Mouse (Mus musculus) erythroblast, embryonic 14.5 days (primary cell): ENCODE results near the gene Uqcr10. TPM values are rescaled to one million over a fixed set of nuclear protein-coding genes. Genes with fewer than 3 reads are reported as not detected.

Experiments used
- H3K27me3 ChIP-seq: 2 replicates; pipeline ENCODE4 v1.6.1; 2012; ENCODE audit warnings: inconsistent platforms; ENCODE audit not compliant: control insufficient read depth
- H3K36me3 ChIP-seq: 2 replicates; pipeline ENCODE4 v1.6.1; 2012; ENCODE audit warnings: mild to moderate bottlenecking, inconsistent platforms; ENCODE audit not compliant: control insufficient read depth
- H3K4me1 ChIP-seq: 2 replicates; pipeline ENCODE4 v1.6.1; 2012; ENCODE audit warnings: inconsistent platforms; ENCODE audit not compliant: control insufficient read depth
- H3K4me3 ChIP-seq: replicated peaks from 2 replicates; pipeline ENCODE3; 2012; ENCODE audit warnings: moderate library complexity, mild to moderate bottlenecking, inconsistent platforms
- H3K9me3 ChIP-seq: 2 replicates; pipeline ENCODE4 v1.6.1; 2012; ENCODE audit warnings: low read length, inconsistent platforms, mixed read lengths; ENCODE audit not compliant: control insufficient read depth
- GATA1 ChIP-seq: IDR thresholded peaks from 2 replicates; pipeline ENCODE4 v1.6.1; 2012; ENCODE audit warnings: low read length, inconsistent platforms, mixed read lengths
- TAL1 ChIP-seq: IDR thresholded peaks from 3 replicates; pipeline ENCODE4 v1.6.1; 2012; ENCODE audit warnings: low read length, inconsistent platforms, mixed read lengths
- polyA plus RNA-seq: library from polyadenylated mRNA; stranded (reverse); fragments of >175 nt; gene quantifications from 2 replicates; pipeline ENCODE4 v1.2.3, GENCODE M21; 2012

The Uqcr10 gene
- polyA plus RNA-seq, 1 experiment = 8.8 TPM

DNA sequence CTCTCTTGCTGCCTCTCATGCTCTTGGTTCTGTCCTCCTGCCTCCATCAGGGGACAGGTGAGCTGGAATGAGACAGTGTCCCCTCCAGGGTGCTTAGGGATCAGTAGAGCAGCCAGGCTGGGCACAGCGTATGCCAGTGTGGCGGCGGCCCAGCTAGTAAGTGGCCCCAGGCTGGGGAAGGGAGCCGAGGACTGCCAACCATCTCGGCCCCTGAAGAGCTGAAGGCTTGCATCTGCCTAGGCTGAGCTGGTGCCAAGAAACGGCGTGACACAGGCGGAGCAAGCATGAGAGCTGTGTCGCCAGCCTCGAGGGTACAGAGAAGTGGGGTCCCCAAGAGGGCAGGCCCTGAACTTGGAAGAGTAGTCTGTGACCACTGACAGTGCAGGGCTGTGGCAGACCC lies 33.5 kb upstream of the Uqcr10 start:
- Histone ChIP-seq H3K9me3 (no peaks in the 10 kb centered on the region), H3K4me1 (no peaks in the 10 kb centered on the region; the same call in 1 of the 2 replicates), H3K36me3 (peaks cover 4% of the 10 kb centered on the region; the same call in 1 of the 2 replicates), H3K27me3 (peaks cover 9% of the 10 kb centered on the region), H3K4me3 (no peak overlapping the region)
- TF ChIP-seq TAL1 = no peak
- no peak for TF ChIP-seq GATA1

DNA sequence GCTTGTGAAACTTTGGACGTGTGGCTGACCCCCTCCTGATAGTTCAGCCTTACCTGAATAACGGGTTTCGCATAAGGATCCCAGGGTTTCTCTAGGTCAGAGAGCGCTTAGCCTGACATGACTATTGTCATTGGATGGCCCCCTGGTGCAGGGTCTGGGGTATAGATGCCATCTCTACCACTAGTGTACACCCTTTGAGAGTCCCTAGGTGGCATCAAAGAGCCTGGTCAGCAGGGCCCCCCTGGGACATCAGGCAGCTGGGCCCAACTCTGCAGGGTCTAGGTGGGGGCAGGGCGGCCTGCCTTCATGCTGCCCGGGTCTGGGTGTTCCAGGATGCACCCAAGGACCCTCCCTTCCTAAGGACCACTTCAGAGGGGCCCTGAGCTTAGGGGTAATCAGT lies 32.2 kb upstream of the Uqcr10 start:
- Histone ChIP-seq H3K4me1 (no peaks in the 10 kb centered on the region; the same call in 1 of the 2 replicates), H3K27me3 (no peaks in the 10 kb centered on the region), H3K9me3 (no peaks in the 10 kb centered on the region), H3K4me3 (no peak overlapping the region), H3K36me3 (peaks cover 4% of the 10 kb centered on the region; the same call in 1 of the 2 replicates)
- TF ChIP-seq TAL1 = no peak
- TF ChIP-seq GATA1 = no peak

DNA sequence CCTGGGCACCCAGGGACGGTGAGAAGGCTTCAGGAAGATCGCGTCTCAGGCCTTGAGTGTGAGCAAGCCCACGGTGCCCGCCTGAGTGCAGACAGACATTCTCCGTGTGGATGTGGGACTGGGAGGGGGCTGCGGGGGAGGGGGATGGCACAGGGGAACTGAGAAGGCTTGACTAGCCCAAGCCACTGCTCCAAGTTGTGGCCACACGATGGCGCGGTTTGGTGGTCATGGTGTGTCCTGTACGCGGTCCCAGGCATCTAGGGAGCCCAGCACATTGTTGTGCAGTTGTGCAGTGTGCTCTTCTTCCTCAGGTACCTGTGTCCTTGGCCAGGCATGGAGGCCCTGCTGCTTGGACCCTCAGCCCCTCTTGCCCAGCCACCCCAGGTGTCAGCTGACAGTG lies 30.0 kb upstream of the Uqcr10 start:
- Histone ChIP-seq H3K4me1 (no peaks in the 10 kb centered on the region), H3K27me3 (no peaks in the 10 kb centered on the region), H3K36me3 (peaks cover 7% of the 10 kb centered on the region; the same call in 1 of the 2 replicates), H3K9me3 (no peaks in the 10 kb centered on the region), H3K4me3 (no peak overlapping the region)
- no peak for TF ChIP-seq GATA1
- TF ChIP-seq TAL1 = no peak

DNA sequence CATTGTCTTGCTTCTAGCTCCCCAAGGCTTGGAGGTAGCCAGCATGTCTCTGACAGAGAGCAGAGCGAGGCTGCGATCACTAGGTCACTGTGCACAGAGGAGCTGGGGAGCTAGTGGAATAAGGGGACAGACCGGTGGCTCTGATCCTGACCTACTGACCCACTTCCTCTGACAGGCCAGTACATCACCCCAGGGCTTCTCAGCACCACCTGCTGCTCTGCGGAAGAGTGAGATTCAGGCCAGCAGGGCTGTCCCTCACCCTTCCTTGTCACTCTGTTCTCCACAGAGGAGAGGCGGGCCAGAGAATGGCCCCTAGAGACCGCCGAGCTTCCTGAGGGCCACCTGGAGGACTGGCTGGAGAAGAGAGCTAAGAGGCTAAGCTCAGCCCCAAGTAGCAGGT lies 27.6 kb upstream of the Uqcr10 start:
- Histone ChIP-seq H3K9me3 (no peaks in the 10 kb centered on the region), H3K27me3 (no peaks in the 10 kb centered on the region), H3K36me3 (peaks cover 3% of the 10 kb centered on the region; the same call in 1 of the 2 replicates), H3K4me3 (no peak overlapping the region), H3K4me1 (no peaks in the 10 kb centered on the region)
- TF ChIP-seq TAL1 (no peak), GATA1 (no peak)

DNA sequence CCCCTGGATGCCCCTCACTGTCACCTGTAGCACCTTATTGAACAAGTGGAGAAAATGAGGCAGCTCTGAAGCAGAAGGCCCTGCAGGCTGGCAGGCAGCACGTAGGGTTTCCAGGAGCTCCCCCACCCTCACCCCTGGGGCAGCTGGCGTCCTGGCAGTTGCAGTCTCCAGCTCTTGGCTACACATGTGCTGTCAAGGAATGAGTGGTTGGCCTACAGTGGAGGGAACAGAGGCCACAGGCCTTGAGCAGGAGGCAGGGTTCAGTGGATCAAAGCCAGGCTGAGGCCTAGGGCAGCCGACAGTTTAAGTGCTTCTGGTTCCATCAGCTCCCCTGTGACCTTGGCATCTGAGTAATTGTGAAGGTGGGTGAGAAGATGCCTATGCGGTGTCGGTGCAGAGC lies 26.8 kb upstream of the Uqcr10 start:
- no peaks in the 10 kb centered on the region for H3K27me3 ChIP-seq
- H3K36me3 ChIP-seq = peaks cover 3% of the 10 kb centered on the region; the same call in 1 of the 2 replicates
- no peak for TF ChIP-seq GATA1
- no peak for TF ChIP-seq TAL1
- no peak overlapping the region for H3K4me3 ChIP-seq
- no peaks in the 10 kb centered on the region for H3K4me1 ChIP-seq
- no peaks in the 10 kb centered on the region for H3K9me3 ChIP-seq

DNA sequence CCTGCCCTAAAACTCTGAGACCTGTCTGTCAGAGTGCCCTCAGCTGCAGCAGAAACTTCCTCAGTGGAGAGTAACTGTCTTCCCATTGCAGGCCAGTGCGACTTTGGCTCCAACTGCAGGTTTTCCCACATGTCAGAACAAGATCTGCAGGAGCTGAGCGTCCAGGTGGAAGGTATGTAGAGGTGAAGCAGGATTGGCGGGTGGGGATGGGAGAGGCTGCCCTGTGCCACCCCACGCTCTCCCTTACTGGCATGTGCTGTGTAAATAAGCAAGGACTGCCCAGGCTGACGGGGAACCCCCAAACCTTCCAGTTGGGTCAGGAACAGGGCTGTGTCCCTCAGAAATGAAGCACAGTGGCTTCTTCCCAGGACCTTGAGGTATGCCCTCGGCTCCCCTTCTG lies 26.0 kb upstream of the Uqcr10 start:
- peaks cover 3% of the 10 kb centered on the region; the same call in 1 of the 2 replicates for H3K36me3 ChIP-seq
- TF ChIP-seq GATA1 (no peak), TAL1 (no peak)
- H3K4me3 ChIP-seq = no peak overlapping the region
- no peaks in the 10 kb centered on the region for H3K27me3 ChIP-seq
- H3K9me3 ChIP-seq = no peaks in the 10 kb centered on the region
- H3K4me1 ChIP-seq = no peaks in the 10 kb centered on the region

DNA sequence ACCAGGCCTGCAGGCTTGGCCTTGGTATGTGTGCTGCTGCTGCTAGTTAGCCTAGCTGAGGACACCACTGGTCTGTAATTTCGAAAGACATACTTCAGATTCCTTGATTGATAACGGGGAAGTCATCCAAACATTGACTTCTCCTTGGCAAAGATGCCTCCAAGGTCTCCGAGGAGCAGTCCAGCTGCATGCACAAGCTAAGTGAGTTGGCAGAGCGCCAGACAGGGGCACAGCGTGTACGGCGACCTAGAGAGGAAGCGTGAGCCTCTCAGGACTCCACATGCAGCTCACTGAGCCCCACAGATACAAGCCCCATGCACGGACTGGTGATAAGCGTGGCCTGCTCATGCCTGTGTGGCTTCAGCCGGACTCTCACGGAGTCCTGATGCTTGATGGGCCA lies 25.5 kb upstream of the Uqcr10 start:
- Histone ChIP-seq H3K36me3 (peaks cover 8% of the 10 kb centered on the region), H3K4me1 (no peaks in the 10 kb centered on the region), H3K4me3 (no peak overlapping the region), H3K9me3 (no peaks in the 10 kb centered on the region), H3K27me3 (no peaks in the 10 kb centered on the region)
- TF ChIP-seq GATA1 = no peak
- no peak for TF ChIP-seq TAL1

DNA sequence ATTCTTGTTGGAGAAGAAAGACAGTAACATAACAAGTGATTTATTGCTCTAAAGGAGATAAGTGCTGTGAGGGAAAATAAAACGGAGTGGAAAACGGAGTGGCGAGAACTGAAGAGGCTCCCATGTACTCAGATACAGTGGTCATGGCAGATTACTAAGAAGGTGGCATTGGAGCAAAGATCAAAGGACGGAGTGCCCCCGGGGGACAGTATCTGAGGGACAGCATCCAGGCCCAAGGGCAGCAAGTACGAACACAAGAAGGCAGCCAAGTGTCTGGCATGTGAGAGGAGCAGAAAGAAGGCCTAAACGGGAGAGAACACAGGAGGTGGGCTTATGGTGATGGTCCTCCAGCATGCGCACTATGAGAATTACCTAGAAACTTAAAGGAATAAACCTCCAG lies 17.6 kb upstream of the Uqcr10 start:
- TF ChIP-seq GATA1 = no peak
- no peak for TF ChIP-seq TAL1
- H3K4me3 ChIP-seq = no peak overlapping the region
- H3K36me3 ChIP-seq = peaks cover 13% of the 10 kb centered on the region
- H3K9me3 ChIP-seq = no peaks in the 10 kb centered on the region
- no peaks in the 10 kb centered on the region for H3K4me1 ChIP-seq
- no peaks in the 10 kb centered on the region for H3K27me3 ChIP-seq

DNA sequence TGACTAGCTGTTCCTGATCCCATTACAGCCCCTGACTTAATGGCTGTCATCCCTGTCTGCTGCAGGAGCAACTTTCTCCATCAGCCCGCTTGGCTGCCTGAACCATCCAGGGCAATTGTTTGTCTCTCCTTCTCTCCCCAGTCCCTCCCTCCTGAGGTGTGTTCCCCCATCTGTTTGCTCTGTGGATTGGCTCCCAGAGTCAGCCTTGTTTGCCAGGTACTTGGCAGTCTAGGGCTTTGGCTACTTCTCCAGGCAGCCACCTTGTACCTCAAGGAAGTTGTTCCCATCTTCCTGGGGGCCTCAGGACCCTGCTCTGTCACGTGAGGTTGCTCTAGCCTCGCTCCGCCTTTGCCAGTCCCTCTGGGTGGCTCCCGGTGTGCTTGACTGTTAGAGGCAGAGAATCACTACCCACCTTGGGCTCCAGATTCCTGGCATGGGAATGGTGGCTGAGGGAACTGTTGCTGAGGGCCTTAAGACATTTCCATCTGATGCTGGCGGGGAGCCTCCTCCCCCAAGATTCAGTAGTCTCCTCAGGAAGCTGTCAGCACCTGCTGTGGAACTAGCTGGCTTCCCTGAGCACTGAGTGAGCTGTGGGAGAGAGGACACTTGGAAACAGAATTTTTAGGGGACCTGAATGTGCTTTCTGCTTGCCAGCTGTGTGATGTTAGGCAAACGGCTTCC lies 16.9 kb upstream of the Uqcr10 start:
- peaks cover 13% of the 10 kb centered on the region for H3K36me3 ChIP-seq
- H3K27me3 ChIP-seq = no peaks in the 10 kb centered on the region
- H3K9me3 ChIP-seq = no peaks in the 10 kb centered on the region
- no peak for TF ChIP-seq GATA1
- no peak for TF ChIP-seq TAL1
- no peaks in the 10 kb centered on the region for H3K4me1 ChIP-seq
- no peak overlapping the region for H3K4me3 ChIP-seq

DNA sequence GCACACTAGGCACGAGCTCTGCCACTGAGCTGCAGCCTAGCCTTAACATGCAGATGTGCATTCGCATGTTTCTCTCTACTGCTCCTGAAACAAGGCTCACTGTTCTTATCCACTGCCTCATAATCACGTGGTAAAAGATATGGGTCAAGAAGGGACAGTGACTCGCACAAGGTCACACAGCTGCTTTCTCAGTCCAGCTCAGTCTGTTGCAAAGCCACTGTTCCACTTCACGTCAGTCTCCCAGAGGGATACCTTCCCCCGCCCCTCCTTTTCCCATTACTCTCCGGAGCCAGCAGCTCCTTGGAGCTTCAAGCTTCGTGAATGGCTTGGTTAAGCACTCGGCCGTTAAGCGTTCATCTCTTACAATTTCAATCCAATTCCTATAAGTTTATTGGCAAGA lies 16.3 kb upstream of the Uqcr10 start:
- Histone ChIP-seq H3K36me3 (peaks cover 13% of the 10 kb centered on the region), H3K4me3 (no peak overlapping the region), H3K9me3 (no peaks in the 10 kb centered on the region), H3K27me3 (no peaks in the 10 kb centered on the region), H3K4me1 (no peaks in the 10 kb centered on the region)
- no peak for TF ChIP-seq TAL1
- no peak for TF ChIP-seq GATA1
